Mouse (Mus musculus): ENCODE data around the gene Sh2b3.

Gene Sh2b3

GRCm38 (mm10) chr5:121837441-121838340 is at the start of gene Sh2b3:
Gene Sh2b3 (minus strand): TSS chr5:121837646.
- in situ Hi-C loops (cut with MboI, MseI) = no loop called here

DNA sequence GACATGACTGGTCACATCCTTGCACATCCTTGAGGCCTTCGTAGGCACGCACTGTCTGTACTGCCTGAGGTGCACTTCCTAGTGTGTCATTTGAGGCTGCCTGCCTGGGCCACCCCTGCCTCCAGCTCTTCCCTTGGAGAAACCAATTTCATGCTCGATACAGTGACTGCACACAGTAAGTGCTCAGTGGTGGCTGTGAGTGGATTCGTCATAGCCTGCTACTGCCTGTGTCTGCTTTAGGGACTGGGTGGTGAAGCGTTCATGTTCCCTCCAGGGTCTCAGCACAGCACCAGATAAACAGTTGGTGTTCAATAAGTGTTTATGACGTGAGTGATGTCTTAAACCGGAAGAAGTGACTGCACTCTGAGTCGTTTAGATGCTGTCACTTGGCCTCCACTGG is 45.9 kb upstream of the Sh2b3 start:
- in situ Hi-C loops (cut with MboI, MseI) = no loop called here

DNA sequence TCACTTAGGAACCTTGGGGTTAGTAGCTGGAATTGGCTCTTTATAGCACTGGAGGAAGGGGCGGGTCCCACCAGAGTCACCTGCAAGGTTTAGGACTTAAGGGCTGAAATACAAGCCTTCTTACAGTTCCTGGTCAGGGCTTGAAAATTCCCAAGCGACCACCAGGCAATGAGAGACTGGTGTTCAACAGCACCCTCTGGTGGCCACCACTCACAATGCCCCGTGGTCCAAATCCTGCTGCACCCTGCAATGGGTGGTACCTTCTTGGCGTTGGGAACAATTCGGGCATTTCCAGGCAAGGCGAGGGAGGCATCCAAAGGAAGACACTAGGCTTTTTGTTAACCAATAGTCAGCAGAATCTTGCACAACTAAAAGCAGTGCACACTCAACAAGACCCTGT is 41.8 kb upstream of the Sh2b3 start:
- in situ Hi-C loops (cut with MboI, MseI) = no loop called here

DNA sequence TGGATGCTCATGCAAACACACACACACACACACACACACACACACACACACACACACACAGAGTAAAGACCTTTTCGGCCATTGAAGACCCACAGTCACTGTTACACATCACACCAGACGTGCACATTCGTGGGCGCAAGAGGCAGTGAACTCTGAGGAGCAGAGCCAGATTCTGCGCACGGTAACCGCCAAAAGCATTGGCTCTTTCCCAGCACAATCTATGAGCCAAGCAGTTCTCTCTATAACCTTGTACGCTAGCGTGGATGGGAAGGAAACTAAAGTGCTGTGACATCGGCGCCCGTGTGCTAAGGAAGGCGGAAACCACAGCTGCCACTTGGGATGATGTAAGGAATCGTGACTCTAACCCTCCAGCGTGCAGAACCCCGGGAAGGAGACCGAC is 41.3 kb upstream of the Sh2b3 start:
- in situ Hi-C loops (cut with MboI, MseI) = no loop called here

GRCm38 (mm10) chr5:121876901-121877300 is 39.5 kb upstream of the Sh2b3 start:
- in situ Hi-C loops (cut with MboI, MseI) = no loop called here

- in situ Hi-C loops (cut with MboI, MseI) = no loop called here
Observed at GRCm38 (mm10) chr5:121875041-121875440, 37.6 kb upstream of the Sh2b3 start.

DNA sequence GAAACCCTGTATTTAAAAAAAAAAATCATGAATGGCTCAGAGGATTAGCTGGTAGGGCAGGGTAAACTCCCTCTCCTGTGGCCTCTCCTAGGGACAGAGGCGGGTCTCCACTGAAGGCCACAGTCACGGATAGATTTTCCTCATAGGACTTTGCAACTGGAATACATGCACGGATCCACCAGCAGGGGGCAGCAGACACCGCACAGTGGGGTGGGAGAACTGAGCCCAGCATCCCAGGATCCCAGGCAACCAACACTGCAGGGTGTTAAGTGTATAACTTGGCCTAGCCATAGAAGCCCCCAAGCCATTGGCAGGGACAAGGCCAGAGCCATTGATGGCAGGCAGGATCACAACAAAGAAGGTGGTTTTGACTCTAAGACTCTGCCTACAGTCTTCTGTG is 34.7 kb upstream of the Sh2b3 start:
- in situ Hi-C loops (cut with MboI, MseI) = no loop called here

GRCm38 (mm10) chr5:121871515-121872030 is 34.1 kb upstream of the Sh2b3 start:
- in situ Hi-C loops (cut with MboI, MseI) = no loop called here

GRCm38 (mm10) chr5:121870832-121871231 is 33.4 kb upstream of the Sh2b3 start:
- in situ Hi-C loops (cut with MboI, MseI) = no loop called here

GRCm38 (mm10) chr5:121867963-121868362 is 30.5 kb upstream of the Sh2b3 start:
- in situ Hi-C loops (cut with MboI, MseI) = no loop called here

GRCm38 (mm10) chr5:121864330-121864729 is 26.9 kb upstream of the Sh2b3 start:
- in situ Hi-C loops (cut with MboI, MseI) = no loop called here

- in situ Hi-C loops (cut with MboI, MseI) = no loop called here
Observed at GRCm38 (mm10) chr5:121861964-121862363, 24.5 kb upstream of the Sh2b3 start.

DNA sequence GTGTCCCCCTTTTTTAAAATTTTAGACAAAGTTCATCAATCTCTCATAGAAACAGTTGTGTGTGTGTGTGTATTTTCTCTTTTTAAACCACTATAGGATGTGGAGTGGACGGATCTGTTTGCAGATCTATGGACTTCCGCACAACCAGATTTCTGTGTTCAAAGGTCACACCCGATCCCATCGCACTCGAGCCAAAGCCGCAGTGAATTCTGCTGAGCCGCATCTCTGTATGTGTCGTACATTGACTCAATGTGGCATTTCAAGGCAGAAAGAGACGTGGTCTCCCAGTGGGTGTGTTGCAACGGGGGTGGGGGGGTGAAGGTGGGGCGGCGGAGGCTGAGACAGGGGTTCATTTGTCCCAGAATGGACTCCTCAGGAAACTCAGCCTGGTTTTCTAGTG is 21.0 kb upstream of the Sh2b3 start:
- in situ Hi-C loops (cut with MboI, MseI) = no loop called here

DNA sequence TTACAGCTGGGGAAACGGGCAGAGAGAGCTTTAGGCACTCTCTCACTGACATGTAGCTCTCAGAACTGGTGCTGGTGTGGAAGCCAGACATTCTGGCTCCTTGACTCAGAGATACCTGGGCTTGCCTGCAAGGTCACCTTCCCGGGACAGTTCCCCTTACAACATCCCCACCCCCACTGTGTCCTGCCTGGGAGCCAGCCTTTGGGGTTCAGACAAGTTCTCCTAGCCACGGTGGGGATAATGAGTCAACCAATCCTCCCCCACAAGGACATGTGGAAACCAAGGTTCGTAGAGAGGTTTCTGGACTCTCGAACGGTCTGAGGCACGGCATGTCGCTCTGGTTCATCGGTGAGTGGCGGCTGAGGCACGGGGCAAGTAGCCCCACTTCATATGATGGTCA is 19.3 kb upstream of the Sh2b3 start:
- in situ Hi-C loops (cut with MboI, MseI) = no loop called here

- in situ Hi-C loops (cut with MboI, MseI) = no loop called here
Observed at GRCm38 (mm10) chr5:121854768-121855167, 17.3 kb upstream of the Sh2b3 start.

DNA sequence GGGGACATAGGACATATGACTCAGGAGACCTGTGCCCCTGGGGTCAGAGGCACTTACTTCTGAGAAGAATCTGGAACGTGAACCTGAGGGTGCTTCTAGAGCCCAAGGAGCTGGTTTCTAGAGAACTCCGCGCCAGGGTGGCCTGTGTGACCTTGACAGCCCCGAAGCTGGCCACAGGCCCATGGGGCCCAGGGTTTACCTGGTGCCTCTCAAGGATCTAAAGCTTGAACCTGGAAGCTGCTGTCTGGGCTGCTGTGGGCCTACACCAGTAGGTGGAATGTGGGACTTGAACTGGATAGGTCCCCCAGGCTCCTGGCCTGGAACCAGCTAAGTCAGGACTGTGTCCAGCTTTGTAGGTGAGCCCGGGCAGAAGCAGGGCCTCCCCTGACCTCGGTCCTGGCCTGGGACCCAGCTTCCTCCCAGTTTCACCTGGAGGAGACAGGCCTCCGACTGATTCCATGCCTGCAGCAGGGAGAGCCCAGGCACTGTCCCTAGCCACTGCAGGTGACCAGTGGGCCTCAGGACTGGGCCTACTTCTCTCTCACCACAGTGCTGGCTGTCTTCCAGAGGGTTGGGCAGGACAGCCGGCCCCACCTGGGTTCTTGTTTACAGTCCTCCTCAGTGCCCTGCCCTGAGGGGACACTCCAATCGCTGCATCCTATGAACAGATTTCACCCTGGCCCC is 16.1 kb upstream of the Sh2b3 start:
- in situ Hi-C loops (cut with MboI, MseI) = no loop called here

GRCm38 (mm10) chr5:121849478-121850349 is 12.3 kb upstream of the Sh2b3 start:
- in situ Hi-C loops (cut with MboI, MseI) = loop anchor here (5.0 kb wide), 1 partner anchor 37 kb away; no protein-coding TSS in a partner anchor

DNA sequence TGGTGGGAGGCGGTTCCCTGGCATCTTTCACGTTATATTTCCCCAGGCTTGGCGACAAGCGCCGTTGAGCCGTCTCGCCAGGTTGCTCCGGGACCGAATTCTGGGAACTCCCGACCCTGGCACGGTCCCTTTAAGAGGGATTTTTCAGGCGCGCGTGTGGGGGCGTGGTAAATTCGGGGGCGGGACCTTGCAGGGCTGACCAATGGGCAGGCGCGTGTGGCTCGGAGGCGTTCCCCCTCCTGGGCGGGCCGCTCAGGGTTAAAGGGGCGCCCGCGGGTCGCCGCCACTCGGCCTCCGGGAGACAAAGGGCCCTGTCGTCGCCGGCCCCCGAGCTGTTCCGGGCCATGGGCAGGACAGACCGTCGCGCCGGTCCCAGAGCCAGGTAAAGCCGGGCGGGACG is 11.3 kb upstream of the Sh2b3 start, which contains the start of gene Pheta1:
TSS of gene Pheta1 (plus strand) at position 242 of the 400 bp plus-strand sequence.
- in situ Hi-C loops (cut with MboI, MseI) = loop anchor here (5.0 kb wide), 1 partner anchor 36 kb away; no protein-coding TSS in a partner anchor

GRCm38 (mm10) chr5:121848035-121848519 is 10.6 kb upstream of the Sh2b3 start:
- in situ Hi-C loops (cut with MboI, MseI) = loop anchor here (5.0 kb wide), 1 partner anchor 36 kb away; no protein-coding TSS in a partner anchor

DNA sequence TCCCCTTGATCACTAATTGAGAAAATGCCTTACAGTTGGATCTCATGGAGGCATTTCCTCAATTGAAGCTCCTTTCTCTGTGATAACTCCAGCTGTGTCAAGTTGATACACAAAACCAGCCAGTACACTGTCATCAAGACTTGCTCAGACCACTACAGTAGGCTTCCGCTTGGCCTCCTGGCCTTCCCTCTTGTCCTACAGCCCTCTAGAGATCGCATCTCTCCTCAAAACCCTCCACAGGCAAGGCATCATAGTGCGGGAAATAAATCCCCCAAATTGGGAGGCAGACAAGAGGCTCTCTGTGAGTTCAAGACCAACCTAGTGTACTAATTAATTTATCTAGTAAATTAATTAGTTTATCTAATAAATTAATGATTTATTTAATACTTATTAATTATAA is 9.8 kb upstream of the Sh2b3 start:
- in situ Hi-C loops (cut with MboI, MseI) = loop anchor here (5.0 kb wide), 1 partner anchor 35 kb away; no protein-coding TSS in a partner anchor

- in situ Hi-C loops (cut with MboI, MseI) = loop anchor here (5.0 kb wide), 1 partner anchor 34 kb away; no protein-coding TSS in a partner anchor
Observed at GRCm38 (mm10) chr5:121846322-121846721, 8.9 kb upstream of the Sh2b3 start.
